Mouse (Mus musculus) kidney, adult 2 months (tissue): ENCODE data around the gene Poldip2. TPM values are rescaled to one million over a fixed set of nuclear protein-coding genes. Genes with fewer than 3 reads are reported as not detected.

ENCODE experiments used
- DNase-seq: peaks from one replicate; pipeline ENCODE4 v3.0.0; 2021
- H3K27ac ChIP-seq: fragments of 200-500 bp; 2 replicates; pipeline ENCODE4 v1.5.1; 2012; ENCODE audit warnings: low read depth, low read length, control low read depth, inconsistent platforms; ENCODE audit not compliant: insufficient read depth
- H3K27me3 ChIP-seq: fragments of 200-500 bp; replicated peaks from 2 replicates; pipeline ENCODE4 v1.6.1; 2012; ENCODE audit warnings: mild to moderate bottlenecking, moderate library complexity, low read length, inconsistent platforms; ENCODE audit not compliant: control insufficient read depth, insufficient read depth
- H3K36me3 ChIP-seq: fragments of 200-500 bp; 2 replicates; pipeline ENCODE4 v1.6.1; 2012; ENCODE audit warnings: mild to moderate bottlenecking, moderate library complexity, low read length, inconsistent platforms; ENCODE audit not compliant: control insufficient read depth, insufficient read depth
- H3K4me1 ChIP-seq: fragments of 200-500 bp; 2 replicates; pipeline ENCODE4 v1.6.1; 2011; ENCODE audit warnings: low read length; ENCODE audit not compliant: control insufficient read depth, insufficient read depth
- H3K4me3 ChIP-seq: fragments of 200-500 bp; 2 replicates; pipeline ENCODE4 v1.5.1; 2011; ENCODE audit warnings: mild to moderate bottlenecking, low read depth, low read length, control low read depth; ENCODE audit not compliant: insufficient read depth
- CTCF ChIP-seq: fragments of 200-500 bp; conservative IDR thresholded peaks from 2 replicates; pipeline ENCODE4 v1.5.1; 2011; ENCODE audit warnings: low read depth, mild to moderate bottlenecking, control low read depth, low read length, moderate library complexity, mixed read lengths; ENCODE audit not compliant: insufficient read depth, insufficient read length
- POLR2A ChIP-seq: fragments of 200-500 bp; IDR thresholded peaks from one replicate; pipeline ENCODE4 v1.6.1; 2011; ENCODE audit warnings: low read depth, low read length, control low read depth
- WGBS: fragments of 180-500 bp; shearing (Covaris S2); methylation state at CpG from one replicate; pipeline ENCODE4 v1.1.7; 2018; 5-methylcytosine and 5-hydroxymethylcytosine counted together
- polyA plus RNA-seq: library from polyadenylated mRNA; depleted of rRNA; stranded (reverse); fragments of >200 nt; gene quantifications from 2 replicates; pipeline ENCODE4 v1.2.3, GENCODE M21; 2012; rRNA removed

Gene Poldip2
- polyA plus RNA-seq, result 115 and 118 TPM in 2 replicates

GRCm38 (mm10) chr11:78512025-78512957, at the start of gene Poldip2, which contains the start of gene Tmem199:
Gene Poldip2 (plus strand): TSS chr11:78512193.
Gene Tmem199 (minus strand): TSS chr11:78512172.
- Histone ChIP-seq H3K27ac (peak within 1 kb of the TSS; percentile 61), H3K27me3 (no peaks in the 10 kb centered on the region), H3K36me3 (peaks cover 3% of the 10 kb centered on the region), H3K4me1 (peaks cover 5% of the 10 kb centered on the region; the same call in 1 of the 2 replicates), H3K4me3 (peak within 1 kb of the TSS; percentile 91)
- DNase-seq, result peak; percentile 95
- peak; percentile 6 for TF ChIP-seq POLR2A
- no peak for TF ChIP-seq CTCF
- WGBS, result under 1% methylated on average over 61 of the region's 67 CpGs

GRCm38 (mm10) chr11:78462669-78463068, 49.3 kb upstream of the Poldip2 start:
- 90% methylated on average over 5 of the region's 5 CpGs for WGBS
- TF ChIP-seq CTCF (no peak), POLR2A (no peak)
- no peak for DNase-seq
- 0 out of 2 replicates have a peak, but pooled peaks cover 5% of the 10 kb centered on the region for H3K4me1 ChIP-seq
- H3K27me3 ChIP-seq, result no peaks in the 10 kb centered on the region
- no peak overlapping the region for H3K27ac ChIP-seq
- no peaks in the 10 kb centered on the region for H3K36me3 ChIP-seq
- H3K4me3 ChIP-seq, result no peak overlapping the region

DNA sequence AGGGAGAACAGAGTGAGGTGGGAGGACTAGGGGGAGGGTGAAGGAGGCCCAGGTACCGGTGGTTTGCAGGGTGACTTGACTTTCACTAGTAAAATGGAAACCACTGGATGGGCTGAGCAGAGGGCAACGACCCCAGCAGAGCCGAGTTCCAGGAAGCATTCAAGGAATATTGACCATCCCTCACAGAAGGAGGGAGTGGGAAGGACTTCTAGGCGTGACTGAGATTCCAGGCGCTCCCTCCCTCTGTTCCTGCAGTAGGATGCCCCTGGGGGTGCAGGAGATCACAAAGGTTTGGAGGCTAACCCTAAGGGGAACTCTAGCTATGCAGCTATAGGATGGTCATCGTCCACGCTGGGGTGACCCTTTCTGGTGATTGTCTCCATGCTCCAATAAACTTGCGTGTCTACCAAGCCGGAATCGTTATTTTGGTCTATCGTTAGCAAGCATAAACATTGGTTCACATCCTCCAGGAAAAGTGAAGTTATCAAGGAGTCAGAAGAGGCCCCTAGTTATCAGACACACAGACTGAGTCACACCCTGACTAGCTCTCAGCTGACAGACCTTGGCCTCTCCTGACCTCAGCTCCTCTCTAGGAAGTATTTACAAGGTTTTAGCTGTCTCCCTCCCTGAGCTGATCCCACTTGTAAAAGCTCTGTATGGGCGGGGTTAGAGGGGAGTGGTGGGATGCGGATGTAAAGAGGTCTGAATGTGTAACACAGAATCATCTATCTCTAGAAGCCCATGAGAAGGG, 48.5 kb upstream of the Poldip2 start:
- H3K36me3 ChIP-seq, result no peaks in the 10 kb centered on the region
- no peaks in the 10 kb centered on the region for H3K27me3 ChIP-seq
- H3K4me3 ChIP-seq, result no peak overlapping the region
- TF ChIP-seq POLR2A, result no peak
- TF ChIP-seq CTCF, result no peak
- WGBS, result 66% methylated on average over 13 of the region's 13 CpGs
- no peak overlapping the region for H3K27ac ChIP-seq
- no peak for DNase-seq
- 0 out of 2 replicates have a peak, but pooled peaks cover 5% of the 10 kb centered on the region for H3K4me1 ChIP-seq

GRCm38 (mm10) chr11:78465116-78465515, 46.9 kb upstream of the Poldip2 start:
- TF ChIP-seq POLR2A (no peak), CTCF (no peak)
- Histone ChIP-seq H3K4me1 (0 out of 2 replicates have a peak, but pooled peaks cover 5% of the 10 kb centered on the region), H3K36me3 (no peaks in the 10 kb centered on the region), H3K4me3 (peak overlapping the region; percentile 72; the same call in 1 of the 2 replicates), H3K27me3 (no peaks in the 10 kb centered on the region), H3K27ac (no peak overlapping the region)
- WGBS, result 21% methylated on average over 9 of the region's 9 CpGs
- no peak for DNase-seq

GRCm38 (mm10) chr11:78465568-78466180, 46.3 kb upstream of the Poldip2 start, which contains the start of gene Slc46a1:
Gene Slc46a1 (plus strand): TSS chr11:78465697.
- peak within 1 kb of the TSS; percentile 76 for H3K27ac ChIP-seq
- no peaks in the 10 kb centered on the region for H3K27me3 ChIP-seq
- peak within 1 kb of the TSS; percentile 72 for H3K4me3 ChIP-seq
- under 1% methylated on average over 41 of the region's 41 CpGs for WGBS
- TF ChIP-seq CTCF, result no peak
- 0 out of 2 replicates have a peak, but pooled peaks cover 5% of the 10 kb centered on the region for H3K4me1 ChIP-seq
- DNase-seq, result peak; percentile 93
- no peaks in the 10 kb centered on the region for H3K36me3 ChIP-seq

DNA sequence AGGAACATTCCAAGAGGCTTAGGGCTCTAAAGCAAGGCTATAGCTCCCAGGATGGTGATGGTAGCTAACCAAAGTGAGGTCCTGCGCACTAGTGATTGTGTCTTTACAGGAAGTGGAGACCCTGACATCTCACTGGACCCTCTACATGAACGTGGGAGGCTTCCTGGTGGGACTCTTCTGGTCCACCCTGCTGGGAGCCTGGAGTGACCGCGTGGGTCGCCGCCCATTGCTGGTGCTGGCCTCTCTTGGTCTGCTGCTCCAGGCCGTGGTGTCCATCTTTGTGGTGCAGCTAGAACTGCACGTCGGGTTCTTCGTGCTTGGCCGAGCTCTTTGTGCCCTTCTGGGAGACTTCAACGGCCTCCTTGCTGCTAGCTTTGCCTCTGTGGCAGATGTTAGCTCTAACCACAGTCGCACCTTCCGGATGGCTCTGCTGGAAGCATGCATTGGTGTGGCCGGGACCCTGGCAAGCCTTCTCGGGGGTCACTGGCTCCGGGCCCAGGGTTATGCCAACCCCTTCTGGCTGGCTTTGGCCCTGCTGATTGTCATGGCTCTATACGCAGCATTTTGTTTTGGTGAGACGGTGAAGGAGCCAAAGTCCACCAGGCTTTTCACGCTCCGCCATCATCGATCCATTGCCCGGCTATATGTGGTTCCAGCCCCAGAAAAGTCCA, 45.6 kb upstream of the Poldip2 start:
- no peaks in the 10 kb centered on the region for H3K27me3 ChIP-seq
- H3K4me3 ChIP-seq, result peak overlapping the region; percentile 72
- H3K4me1 ChIP-seq, result 0 out of 2 replicates have a peak, but pooled peaks cover 5% of the 10 kb centered on the region
- no peak for DNase-seq
- 52% methylated on average over 23 of the region's 23 CpGs for WGBS
- no peak overlapping the region for H3K27ac ChIP-seq
- H3K36me3 ChIP-seq, result no peaks in the 10 kb centered on the region
- TF ChIP-seq CTCF, result no peak
